Mouse (Mus musculus): ENCODE measurements around the gene Trak1.

Trak1 gene

GRCm38 (mm10) chr9:121371346-121371891 lies 74.1 kb downstream of the Trak1 start:
- DNase-seq (ENCODE audit: low read depth, low spot score) = peak; percentile 92

- DNase-seq (ENCODE audit: low read depth, low spot score) = no peak
Measured at GRCm38 (mm10) chr9:121371946-121372646, 74.8 kb downstream of the Trak1 start.

- no peak for DNase-seq (ENCODE audit: low read depth, low spot score)
Measured at GRCm38 (mm10) chr9:121373107-121373506, 75.8 kb downstream of the Trak1 start.

GRCm38 (mm10) chr9:121373512-121373911 lies 76.2 kb downstream of the Trak1 start:
- DNase-seq (ENCODE audit: low read depth, low spot score) = no peak

GRCm38 (mm10) chr9:121374076-121374863 lies 77.0 kb downstream of the Trak1 start:
- DNase-seq (ENCODE audit: low read depth, low spot score) = peak; percentile 70

GRCm38 (mm10) chr9:121374864-121375255 lies 77.6 kb downstream of the Trak1 start:
- no peak for DNase-seq (ENCODE audit: low read depth, low spot score)

- DNase-seq (ENCODE audit: low read depth, low spot score) = no peak
Measured at GRCm38 (mm10) chr9:121376094-121376493, 78.8 kb downstream of the Trak1 start.

GRCm38 (mm10) chr9:121380310-121380920 lies 83.1 kb downstream of the Trak1 start:
- no peak for DNase-seq (ENCODE audit: low read depth, low spot score)

- no peak for DNase-seq (ENCODE audit: low read depth, low spot score)
Measured at GRCm38 (mm10) chr9:121381678-121382297, 84.5 kb downstream of the Trak1 start.

- DNase-seq (ENCODE audit: low read depth, low spot score) = no peak
Measured at GRCm38 (mm10) chr9:121382568-121382967, 85.3 kb downstream of the Trak1 start.

GRCm38 (mm10) chr9:121383180-121383586 lies 85.9 kb downstream of the Trak1 start:
- DNase-seq (ENCODE audit: low read depth, low spot score) = no peak

GRCm38 (mm10) chr9:121384620-121385019 lies 87.3 kb downstream of the Trak1 start:
- no peak for DNase-seq (ENCODE audit: low read depth, low spot score)

GRCm38 (mm10) chr9:121385091-121385748 lies 87.9 kb downstream of the Trak1 start:
- DNase-seq (ENCODE audit: low read depth, low spot score) = peak; percentile 83

- no peak for DNase-seq (ENCODE audit: low read depth, low spot score)
Measured at GRCm38 (mm10) chr9:121385749-121386350, 88.5 kb downstream of the Trak1 start.

- no peak for DNase-seq (ENCODE audit: low read depth, low spot score)
Measured at GRCm38 (mm10) chr9:121387539-121388272, 90.4 kb downstream of the Trak1 start.

GRCm38 (mm10) chr9:121388273-121388931 lies 91.1 kb downstream of the Trak1 start:
- DNase-seq (ENCODE audit: low read depth, low spot score) = no peak

- DNase-seq (ENCODE audit: low read depth, low spot score) = peak; percentile 62
Measured at GRCm38 (mm10) chr9:121389258-121389657, 92.0 kb downstream of the Trak1 start.

GRCm38 (mm10) chr9:121391898-121392297 lies 94.6 kb downstream of the Trak1 start:
- peak; percentile 44 for DNase-seq (ENCODE audit: low read depth, low spot score)

- peak; percentile 85 for DNase-seq (ENCODE audit: low read depth, low spot score)
Measured at GRCm38 (mm10) chr9:121392427-121392826, 95.1 kb downstream of the Trak1 start.

GRCm38 (mm10) chr9:121393104-121393503 lies 95.8 kb downstream of the Trak1 start:
- peak; percentile 66 for DNase-seq (ENCODE audit: low read depth, low spot score)
